Comparison of ENCODE assay signal across 9 mouse cellular contexts in the genomic region with DNA sequence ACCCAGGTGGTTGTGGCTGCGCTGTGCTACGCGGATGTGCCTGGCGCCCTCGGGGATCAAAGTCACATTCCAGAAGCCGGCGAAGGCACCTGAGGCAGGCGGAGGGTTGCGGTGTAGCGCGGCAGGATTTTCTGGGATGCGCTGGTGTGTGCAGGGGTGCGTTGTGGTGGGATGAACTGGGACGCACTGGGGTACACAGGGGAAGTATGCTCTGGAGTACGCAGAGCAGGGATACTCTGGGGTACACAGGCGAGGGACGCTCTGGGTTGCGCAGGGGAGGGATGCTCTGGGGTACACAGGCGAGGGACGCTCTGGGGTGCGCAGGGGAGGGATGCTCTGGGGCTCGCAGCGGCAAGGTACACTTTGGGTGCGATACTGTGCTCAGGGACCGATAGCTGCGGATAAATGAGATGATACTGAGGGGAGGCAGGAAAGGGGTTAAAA. TPM values are rescaled to one million over a fixed set of nuclear protein-coding genes. Genes with fewer than 3 reads are reported as not detected.
DNase-seq lines count a peak whose midpoint lies in the region; ATAC-seq lines count a peak whose summit lies in the region.
"Had no signal": no experiment of that assay in that cellular context is flagged by ENCODE, and none has a peak within 500 bp of the region (broad histone marks: within the 10 kb centered on the region; RNA-seq: fewer than 3 reads in every experiment).

No protein-coding gene starts in this region.

- H3K36me3 ChIP-seq in heart, embryonic 14.5 days (ENCODE audit: control insufficient read depth, insufficient read depth, low read length) = no peaks in the 10 kb centered on the region
- no peaks in the 10 kb centered on the region for H3K36me3 ChIP-seq in embryonic facial prominence, embryonic 11.5 days (replicated peaks; ENCODE audit: control insufficient read depth, insufficient read depth, low read depth, low read length)
- H3K36me3 ChIP-seq in hindbrain, embryonic 15.5 days = no peaks in the 10 kb centered on the region
- no peaks in the 10 kb centered on the region for H3K36me3 ChIP-seq in midbrain, embryonic 14.5 days (ENCODE audit: control insufficient read depth, insufficient read depth, low read length)

- no peak overlapping the region for H3K27ac ChIP-seq in heart, embryonic 14.5 days (replicated peaks in 1 of 2; ENCODE audit: control insufficient read depth in 1 of 2, insufficient read depth in 1 of 2, low read depth in 2 of 2, low read length in 2 of 2)
- H3K27ac ChIP-seq in embryonic facial prominence, embryonic 11.5 days (replicated peaks; ENCODE audit: low read depth, low read length) = no peak overlapping the region
- H3K27ac ChIP-seq in hindbrain, embryonic 15.5 days (replicated peaks) = no peak overlapping the region
- H3K27ac ChIP-seq in midbrain, embryonic 14.5 days (replicated peaks; ENCODE audit: low read depth, low read length) = no peak overlapping the region

- 4% methylated on average over 26 of the region's 26 CpGs for WGBS in heart, embryonic 14.5 days
- WGBS in embryonic facial prominence, embryonic 11.5 days = 2% methylated on average over 26 of the region's 26 CpGs
- under 1% methylated on average over 26 of the region's 26 CpGs for WGBS in hindbrain, embryonic 15.5 days
- WGBS in midbrain, embryonic 14.5 days = 3% methylated on average over 26 of the region's 26 CpGs

- DNase-seq in heart, postnatal 4 days = no peak
- DNase-seq in embryonic facial prominence, embryonic 11.5 days (ENCODE audit: low spot score) = no peak
- no peak for DNase-seq in midbrain, embryonic 14.5 days
- DNase-seq in thymus, postnatal 4 days = no peak
- no peak for DNase-seq in natural killer cell, adult 2 months (ENCODE audit: low spot score in 2 of 2)
- no peak for DNase-seq in left cerebral cortex, adult 8-10 months (ENCODE audit: low spot score in 2 of 2)
- DNase-seq: gastrocnemius, postnatal 36 days had no signal

- H3K9me3 ChIP-seq in heart, embryonic 14.5 days (ENCODE audit: control insufficient read depth, low read length) = no peaks in the 10 kb centered on the region
- no peaks in the 10 kb centered on the region for H3K9me3 ChIP-seq in embryonic facial prominence, embryonic 11.5 days (replicated peaks; ENCODE audit: control insufficient read depth, low read length)
- H3K9me3 ChIP-seq in hindbrain, embryonic 15.5 days = no peaks in the 10 kb centered on the region
- H3K9me3 ChIP-seq in midbrain, embryonic 14.5 days (ENCODE audit: control insufficient read depth, low read length) = no peaks in the 10 kb centered on the region

- H3K4me1 ChIP-seq in heart, embryonic 14.5 days (ENCODE audit: control insufficient read depth in 2 of 2, insufficient read depth in 2 of 2, low read length in 2 of 2) = peaks cover 7 to 36% of the 10 kb centered on the region in 2 experiments; a peak in 3 of 4 replicates
- H3K4me1 ChIP-seq in embryonic facial prominence, embryonic 11.5 days (ENCODE audit: control insufficient read depth, insufficient read depth, low read length) = peaks cover 2% of the 10 kb centered on the region; the same call in 1 of the 2 replicates
- peaks cover 24% of the 10 kb centered on the region for H3K4me1 ChIP-seq in hindbrain, embryonic 15.5 days (replicated peaks)
- H3K4me1 ChIP-seq in midbrain, embryonic 14.5 days (ENCODE audit: control insufficient read depth, insufficient read depth, low read length) = peaks cover 8% of the 10 kb centered on the region; the same call in 1 of the 2 replicates

- 0 out of 2 replicates have a peak overlapping the region, but pooled peaks have one; percentile 8 for H3K9ac ChIP-seq in heart, embryonic 14.5 days (ENCODE audit: low read length)
- no peak overlapping the region for H3K9ac ChIP-seq in embryonic facial prominence, embryonic 11.5 days (replicated peaks; ENCODE audit: low read length)
- H3K9ac ChIP-seq in hindbrain, embryonic 15.5 days = no peak overlapping the region
- H3K9ac ChIP-seq in midbrain, embryonic 14.5 days (replicated peaks; ENCODE audit: low read length) = no peak overlapping the region; the same call in 1 of the 2 replicates

- peak overlapping the region; percentile 59 for H3K4me2 ChIP-seq in heart, embryonic 14.5 days (ENCODE audit: low read length)
- H3K4me2 ChIP-seq in embryonic facial prominence, embryonic 11.5 days (ENCODE audit: low read depth, low read length) = peak overlapping the region; percentile 42; the same call in 1 of the 2 replicates
- peak overlapping the region; percentile 56 for H3K4me2 ChIP-seq in hindbrain, embryonic 15.5 days
- H3K4me2 ChIP-seq in midbrain, embryonic 14.5 days (ENCODE audit: low read length) = peak overlapping the region; percentile 49

- H3K4me3 ChIP-seq in heart, embryonic 14.5 days (ENCODE audit: control insufficient read depth in 1 of 2, insufficient read depth in 1 of 2, low read depth in 1 of 2, low read length in 2 of 2) = peak overlapping the region; percentile 3 to 27; a peak in 3 of 4 replicates
- peak overlapping the region; percentile 28 for H3K4me3 ChIP-seq in embryonic facial prominence, embryonic 11.5 days (ENCODE audit: low read depth, low read length)
- peak overlapping the region; percentile 32 for H3K4me3 ChIP-seq in hindbrain, embryonic 15.5 days
- H3K4me3 ChIP-seq in midbrain, embryonic 14.5 days (replicated peaks; ENCODE audit: low read depth, low read length) = peak overlapping the region; percentile 24

- ATAC-seq in heart, embryonic 14.5 days (ENCODE audit: insufficient number of reproducible peaks, insufficient read depth, low FRiP score, low read depth) = no peak
- no peak for ATAC-seq in embryonic facial prominence, embryonic 11.5 days (replicated peaks; ENCODE audit: insufficient number of reproducible peaks, low FRiP score, low TSS enrichment, low read depth)
- peak; percentile 52; the same call in 1 of the 2 replicates for ATAC-seq in hindbrain, embryonic 15.5 days (ENCODE audit: low FRiP score, low read depth)
- ATAC-seq in midbrain, embryonic 14.5 days (ENCODE audit: low FRiP score, low TSS enrichment) = 0 out of 2 replicates have a peak, but pooled peaks have one; percentile 15

- peaks cover 70% of the 10 kb centered on the region for H3K27me3 ChIP-seq in heart, embryonic 14.5 days (ENCODE audit: control insufficient read depth, insufficient read depth, low read length)
- H3K27me3 ChIP-seq in embryonic facial prominence, embryonic 11.5 days (ENCODE audit: control insufficient read depth, insufficient read depth, low read length) = peaks cover 67% of the 10 kb centered on the region
- H3K27me3 ChIP-seq in hindbrain, embryonic 15.5 days = peaks cover 69% of the 10 kb centered on the region
- H3K27me3 ChIP-seq in midbrain, embryonic 14.5 days (ENCODE audit: control insufficient read depth, insufficient read depth, low read length) = peaks cover 72% of the 10 kb centered on the region

RNA-seq across cellular contexts. Expression of gene Adamtsl5, which starts 5.9 kb away (rescaled TPM):
- 6.8 and 7.8 TPM in 2 replicates for polyA plus RNA-seq in heart, embryonic 14.5 days (2014; fragmentation: Nextera tagmentation; extraction: Ambion mirVana)
- 10 to 100 TPM; 32.8 to 34.2 TPM for total RNA-seq in heart, postnatal 4 days (2021)
- 0.14 and 0.88 TPM in 2 replicates for polyA plus RNA-seq in embryonic facial prominence, embryonic 11.5 days (2014; fragmentation: Nextera tagmentation; extraction: Ambion mirVana)
- polyA plus RNA-seq in hindbrain, embryonic 15.5 days (2015; fragmentation: Nextera tagmentation; extraction: Ambion mirVana) = 0.76 and 1.2 TPM in 2 replicates
- 0.26 TPM in 1 of 2 replicates, not detected in the other for polyA plus RNA-seq in midbrain, embryonic 14.5 days (2014; fragmentation: Nextera tagmentation; extraction: Ambion mirVana)
- total RNA-seq in left cerebral cortex, adult 8-10 months (2022) = 10 to 100 TPM; 10.7 to 12.1 (median 11.5) TPM

RNA-seq across cellular contexts. Expression of gene Reep6, which starts 12.6 kb away (rescaled TPM):
- 1.4 and 1.6 TPM in 2 replicates for polyA plus RNA-seq in heart, embryonic 14.5 days (2014; fragmentation: Nextera tagmentation; extraction: Ambion mirVana)
- total RNA-seq in heart, postnatal 4 days (2021) = 1 to 10 TPM; 1.6 to 1.8 TPM
- 4.3 and 4.5 TPM in 2 replicates for polyA plus RNA-seq in embryonic facial prominence, embryonic 11.5 days (2014; fragmentation: Nextera tagmentation; extraction: Ambion mirVana)
- 5.7 and 7.1 TPM in 2 replicates for polyA plus RNA-seq in hindbrain, embryonic 15.5 days (2015; fragmentation: Nextera tagmentation; extraction: Ambion mirVana)
- polyA plus RNA-seq in midbrain, embryonic 14.5 days (2014; fragmentation: Nextera tagmentation; extraction: Ambion mirVana) = 5.3 and 7.3 TPM in 2 replicates
- 10 to 100 TPM; 12.0 to 14.8 (median 13.6) TPM for total RNA-seq in left cerebral cortex, adult 8-10 months (2022)

RNA-seq across cellular contexts. Expression of gene Pcsk4, which starts 13.0 kb away (rescaled TPM):
- 1.4 TPM in 2 replicates for polyA plus RNA-seq in heart, embryonic 14.5 days (2014; fragmentation: Nextera tagmentation; extraction: Ambion mirVana)
- total RNA-seq in heart, postnatal 4 days (2021) = 1 to 10 TPM; 1.3 to 2.0 TPM
- polyA plus RNA-seq in embryonic facial prominence, embryonic 11.5 days (2014; fragmentation: Nextera tagmentation; extraction: Ambion mirVana) = 1.6 and 2.9 TPM in 2 replicates
- 6.1 and 6.7 TPM in 2 replicates for polyA plus RNA-seq in hindbrain, embryonic 15.5 days (2015; fragmentation: Nextera tagmentation; extraction: Ambion mirVana)
- 2.5 and 3.5 TPM in 2 replicates for polyA plus RNA-seq in midbrain, embryonic 14.5 days (2014; fragmentation: Nextera tagmentation; extraction: Ambion mirVana)
- total RNA-seq in left cerebral cortex, adult 8-10 months (2022) = 10 to 100 TPM in 1 of 4 experiments, 1 to 10 TPM in 3; 6.7 to 10.2 (median 8.3) TPM

RNA-seq across cellular contexts. Expression of gene Plk5, which starts 13.9 kb away (rescaled TPM):
- not detected in 2 replicates for polyA plus RNA-seq in heart, embryonic 14.5 days (2014; fragmentation: Nextera tagmentation; extraction: Ambion mirVana)
- total RNA-seq in heart, postnatal 4 days (2021) = not detected
- polyA plus RNA-seq in embryonic facial prominence, embryonic 11.5 days (2014; fragmentation: Nextera tagmentation; extraction: Ambion mirVana) = 0.26 and 0.52 TPM in 2 replicates
- polyA plus RNA-seq in hindbrain, embryonic 15.5 days (2015; fragmentation: Nextera tagmentation; extraction: Ambion mirVana) = 6.1 and 6.4 TPM in 2 replicates
- polyA plus RNA-seq in midbrain, embryonic 14.5 days (2014; fragmentation: Nextera tagmentation; extraction: Ambion mirVana) = 2.9 and 3.2 TPM in 2 replicates
- 10 to 100 TPM; 27.8 to 29.4 (median 28.7) TPM for total RNA-seq in left cerebral cortex, adult 8-10 months (2022)

RNA-seq across cellular contexts. Expression of gene 2310011J03Rik, which starts 22.0 kb away (rescaled TPM):
- 28.9 and 30.8 TPM in 2 replicates for polyA plus RNA-seq in heart, embryonic 14.5 days (2014; fragmentation: Nextera tagmentation; extraction: Ambion mirVana)
- total RNA-seq in heart, postnatal 4 days (2021) = 10 to 100 TPM; 16.9 TPM
- 36.5 and 41.6 TPM in 2 replicates for polyA plus RNA-seq in embryonic facial prominence, embryonic 11.5 days (2014; fragmentation: Nextera tagmentation; extraction: Ambion mirVana)
- 29.8 and 30.1 TPM in 2 replicates for polyA plus RNA-seq in hindbrain, embryonic 15.5 days (2015; fragmentation: Nextera tagmentation; extraction: Ambion mirVana)
- polyA plus RNA-seq in midbrain, embryonic 14.5 days (2014; fragmentation: Nextera tagmentation; extraction: Ambion mirVana) = 20.4 and 21.6 TPM in 2 replicates
- 10 to 100 TPM; 25.7 to 29.0 (median 27.3) TPM for total RNA-seq in left cerebral cortex, adult 8-10 months (2022)

Comparison
In these comparisons a context has a peak if more than half of its experiments do, and no peak if none do; other contexts are left out.
1. ATAC-seq: peak in hindbrain, embryonic 15.5 days (single experiment) and midbrain, embryonic 14.5 days (single experiment); none in heart, embryonic 14.5 days (single experiment) and embryonic facial prominence, embryonic 11.5 days (single experiment).
2. Peak in every context shown above with its lines, with median percentiles within 50 percentile points of each other: H3K4me2 ChIP-seq and H3K4me3 ChIP-seq.